Mouse (Mus musculus) kidney, adult 8-10 months (tissue): Measurements from ENCODE around the gene C330021F23Rik.
"Not testable (repeated sequence)": the region's sequence is repeated elsewhere in the genome, so short reads cannot be mapped to it uniquely, and the experiment has no call there.

Experiments used
- DNase-seq, 2 experiments: peaks; one replicate each; pipeline ENCODE4 v3.0.0; 2022

Gene C330021F23Rik

GRCm38 (mm10) chr8:3567641-3568371 is at the start of gene C330021F23Rik:
TSS of gene C330021F23Rik (plus strand) at chr8:3567990.
- peak; percentile 61 to 69 for DNase-seq

- no peak for DNase-seq
Observed at GRCm38 (mm10) chr8:3522007-3522697, 45.6 kb upstream of the C330021F23Rik start.

GRCm38 (mm10) chr8:3530816-3531215 is 37.0 kb upstream of the C330021F23Rik start:
- DNase-seq = no peak

- DNase-seq = no peak
Observed at GRCm38 (mm10) chr8:3531936-3532335, 35.9 kb upstream of the C330021F23Rik start.

DNA sequence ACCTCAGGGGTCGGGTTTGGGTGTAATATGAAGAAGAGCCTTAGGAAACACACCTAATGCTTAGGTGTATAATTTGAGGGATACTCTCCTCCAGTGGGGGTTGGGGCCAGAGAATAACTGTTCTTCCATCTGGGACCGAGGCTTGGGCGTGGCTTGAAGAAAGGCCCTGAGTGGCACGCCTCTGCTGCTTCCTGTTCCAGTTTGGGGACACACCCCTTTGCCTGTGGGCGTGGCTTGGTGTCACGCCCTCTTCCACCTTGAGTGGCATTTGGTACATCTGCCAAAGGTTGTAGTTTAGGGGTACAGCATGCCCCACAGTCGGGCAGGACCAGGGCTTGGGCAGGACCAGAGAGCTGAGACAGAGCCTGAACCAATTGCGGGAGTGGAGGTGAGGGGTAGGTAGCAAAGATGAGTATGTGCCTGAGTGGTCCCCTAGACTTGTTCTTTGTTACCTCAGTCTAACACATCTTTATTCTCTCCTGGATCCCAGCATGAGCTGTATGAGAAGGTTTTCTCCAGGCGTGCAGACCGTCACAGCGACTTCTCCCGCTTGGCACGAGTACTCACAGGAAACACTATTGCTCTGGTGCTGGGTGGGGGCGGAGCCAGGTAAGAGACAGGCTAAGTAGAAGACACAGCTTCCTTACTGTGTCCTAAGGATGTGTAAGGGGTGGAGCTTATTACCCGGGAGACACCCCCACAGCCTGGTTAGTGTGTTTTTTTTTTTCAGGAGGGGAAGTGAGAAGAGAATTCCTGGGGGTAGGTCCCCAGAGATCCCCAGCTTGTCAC is 31.5 kb upstream of the C330021F23Rik start:
- DNase-seq = no peak

DNA sequence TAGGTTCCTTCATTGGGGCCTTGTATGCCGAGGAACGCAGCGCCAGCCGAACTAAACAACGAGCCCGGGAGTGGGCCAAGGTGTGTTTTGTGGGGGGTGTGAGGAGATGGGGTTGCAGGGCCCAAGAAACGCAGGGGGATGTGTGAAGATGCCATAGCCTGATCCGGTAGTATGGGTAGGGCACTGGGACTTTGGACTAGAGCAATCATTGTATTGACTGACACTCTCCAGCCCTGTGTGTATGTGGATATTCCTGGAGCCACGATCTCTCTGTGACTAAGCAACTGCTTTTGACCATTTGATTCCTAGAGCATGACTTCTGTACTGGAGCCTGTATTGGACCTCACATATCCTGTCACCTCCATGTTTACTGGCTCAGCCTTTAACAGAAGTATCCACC is 30.9 kb upstream of the C330021F23Rik start:
- no peak for DNase-seq

DNA sequence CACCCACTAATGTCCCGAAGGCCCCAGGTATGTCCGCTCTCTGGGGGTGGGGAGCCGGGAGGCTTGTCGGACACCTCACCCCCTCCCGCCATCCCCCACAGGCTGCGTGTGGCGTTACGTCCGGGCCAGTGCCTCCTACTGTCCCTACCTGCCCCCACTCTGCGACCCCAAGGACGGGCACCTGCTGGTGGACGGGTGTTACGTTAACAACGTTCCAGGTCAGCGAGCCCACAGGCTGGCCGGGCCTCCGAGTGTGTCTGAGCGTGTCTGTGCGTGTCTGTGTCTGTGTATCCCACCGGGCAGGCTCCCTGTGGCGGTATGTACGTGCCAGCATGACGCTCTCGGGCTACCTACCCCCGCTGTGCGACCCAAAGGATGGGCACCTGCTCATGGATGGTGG is 30.1 kb upstream of the C330021F23Rik start:
- DNase-seq = no peak

DNA sequence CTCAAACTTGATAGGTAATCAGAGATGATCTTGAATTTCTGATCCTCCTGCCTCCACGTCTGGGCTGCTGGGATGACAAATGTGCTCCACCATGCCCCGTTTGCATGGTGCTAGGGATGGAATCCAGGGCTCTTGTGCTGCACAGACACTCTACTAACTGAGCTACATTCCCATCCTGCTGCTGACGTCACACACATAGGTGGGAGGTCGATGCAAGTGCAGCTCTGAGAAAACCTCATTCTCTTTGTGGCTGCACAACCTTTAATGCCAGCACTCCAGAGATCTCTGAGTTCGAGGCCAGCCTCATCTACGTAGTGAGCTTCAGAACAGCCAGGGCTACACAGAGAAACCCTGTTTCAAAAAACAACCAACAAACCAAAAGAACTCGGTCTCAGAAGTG is 28.6 kb upstream of the C330021F23Rik start:
- DNase-seq = no peak

GRCm38 (mm10) chr8:3540076-3540475 is 27.7 kb upstream of the C330021F23Rik start:
- DNase-seq = no peak

GRCm38 (mm10) chr8:3546511-3546910 is 21.3 kb upstream of the C330021F23Rik start:
- no peak for DNase-seq

DNA sequence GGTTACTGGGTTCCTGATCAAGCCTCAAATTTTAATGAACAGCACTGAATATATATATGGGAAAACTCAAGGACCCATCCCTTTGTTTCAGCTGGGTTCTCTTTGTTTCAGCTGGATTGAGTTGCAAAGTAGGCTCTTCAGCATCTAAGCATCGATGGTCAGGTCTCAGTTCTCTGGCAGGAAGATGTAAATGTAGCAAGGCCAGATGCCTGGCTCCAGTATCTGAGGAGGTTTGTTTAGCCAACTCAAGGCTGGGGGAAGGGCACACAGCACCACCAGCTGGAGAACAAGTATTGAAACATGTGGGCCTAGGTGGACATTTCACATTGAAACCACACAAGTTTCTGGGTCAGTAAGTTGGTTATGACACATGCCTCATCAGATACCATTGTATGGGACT is 15.6 kb upstream of the C330021F23Rik start:
- no peak for DNase-seq

DNA sequence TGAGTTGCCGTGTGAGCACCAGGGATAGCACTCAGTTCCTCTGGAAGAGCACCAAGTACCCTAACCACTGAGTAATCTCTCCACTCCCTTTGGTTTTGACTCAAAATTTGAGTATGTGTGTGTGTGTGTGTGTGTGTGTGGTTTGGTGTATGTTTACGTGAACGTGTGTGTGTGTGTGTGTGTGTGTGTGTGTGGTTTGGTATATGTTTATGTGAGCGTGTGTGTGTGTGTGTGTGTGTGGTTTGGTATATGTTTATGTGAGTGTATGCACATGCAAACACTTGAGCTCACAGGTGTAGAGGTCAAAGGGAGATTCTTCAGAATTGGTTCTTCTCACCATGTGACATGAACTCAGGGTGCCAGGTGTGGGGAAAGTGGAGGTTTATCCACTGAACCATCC is 11.7 kb upstream of the C330021F23Rik start:
- no peak for DNase-seq

GRCm38 (mm10) chr8:3568378-3568777 is 588 bp downstream of the C330021F23Rik start:
- no peak for DNase-seq

GRCm38 (mm10) chr8:3569784-3570183 is 2.0 kb downstream of the C330021F23Rik start:
- DNase-seq = no peak

DNA sequence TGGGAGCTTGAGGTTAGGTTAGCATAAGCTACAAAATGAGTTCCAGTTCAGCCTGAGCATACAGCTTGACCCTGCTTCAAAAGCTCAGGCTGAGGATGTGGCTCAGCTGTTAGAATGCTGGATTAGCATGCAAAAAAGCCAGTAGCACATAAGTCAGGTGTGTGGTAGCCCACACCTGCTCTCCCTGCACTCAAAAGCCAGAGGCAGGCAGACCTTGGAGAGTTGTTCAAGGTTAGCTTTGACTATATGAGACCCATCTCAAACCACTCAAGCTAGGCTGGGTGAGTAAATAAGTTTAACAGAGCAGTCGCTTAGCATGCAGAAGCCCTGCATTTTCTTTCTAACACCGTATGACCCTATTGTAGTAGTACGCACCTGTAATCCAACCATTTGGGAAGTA is 6.8 kb downstream of the C330021F23Rik start:
- no peak for DNase-seq

DNA sequence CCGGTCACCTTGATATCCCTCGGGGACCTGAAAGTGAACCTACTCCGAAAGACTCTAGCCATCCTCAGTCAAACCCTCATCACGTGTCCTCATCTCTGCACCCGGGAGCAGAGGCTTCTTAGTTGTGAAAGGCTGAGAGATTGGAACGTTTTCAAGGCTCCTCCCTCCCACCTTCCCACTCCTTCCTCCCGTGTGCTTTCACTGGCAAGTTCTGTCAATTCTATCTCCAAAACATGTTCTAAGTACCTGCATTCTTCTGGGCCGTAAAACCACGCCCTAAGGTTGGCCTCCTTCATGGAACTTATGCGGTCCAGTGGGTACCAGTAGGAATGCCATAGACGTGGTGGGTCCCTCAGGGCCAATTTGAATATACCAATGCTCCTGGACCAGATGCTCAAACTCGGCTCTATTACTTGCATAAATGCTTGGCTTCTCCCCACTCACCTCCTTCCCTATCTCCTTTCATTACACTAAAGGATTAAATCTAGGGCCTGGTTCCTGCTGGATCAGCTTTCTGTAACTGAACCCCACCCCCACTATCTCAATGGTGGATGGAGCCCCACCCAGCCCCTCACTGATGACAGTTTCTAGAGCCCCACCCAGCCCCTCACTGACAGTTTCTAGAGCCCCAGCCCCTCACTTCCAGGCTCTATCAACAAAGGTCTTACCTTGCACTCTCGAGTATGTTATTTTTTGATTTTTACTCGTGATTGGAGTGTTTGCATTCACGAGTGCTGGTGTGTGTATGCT is 8.6 kb downstream of the C330021F23Rik start:
- no peak for DNase-seq

DNA sequence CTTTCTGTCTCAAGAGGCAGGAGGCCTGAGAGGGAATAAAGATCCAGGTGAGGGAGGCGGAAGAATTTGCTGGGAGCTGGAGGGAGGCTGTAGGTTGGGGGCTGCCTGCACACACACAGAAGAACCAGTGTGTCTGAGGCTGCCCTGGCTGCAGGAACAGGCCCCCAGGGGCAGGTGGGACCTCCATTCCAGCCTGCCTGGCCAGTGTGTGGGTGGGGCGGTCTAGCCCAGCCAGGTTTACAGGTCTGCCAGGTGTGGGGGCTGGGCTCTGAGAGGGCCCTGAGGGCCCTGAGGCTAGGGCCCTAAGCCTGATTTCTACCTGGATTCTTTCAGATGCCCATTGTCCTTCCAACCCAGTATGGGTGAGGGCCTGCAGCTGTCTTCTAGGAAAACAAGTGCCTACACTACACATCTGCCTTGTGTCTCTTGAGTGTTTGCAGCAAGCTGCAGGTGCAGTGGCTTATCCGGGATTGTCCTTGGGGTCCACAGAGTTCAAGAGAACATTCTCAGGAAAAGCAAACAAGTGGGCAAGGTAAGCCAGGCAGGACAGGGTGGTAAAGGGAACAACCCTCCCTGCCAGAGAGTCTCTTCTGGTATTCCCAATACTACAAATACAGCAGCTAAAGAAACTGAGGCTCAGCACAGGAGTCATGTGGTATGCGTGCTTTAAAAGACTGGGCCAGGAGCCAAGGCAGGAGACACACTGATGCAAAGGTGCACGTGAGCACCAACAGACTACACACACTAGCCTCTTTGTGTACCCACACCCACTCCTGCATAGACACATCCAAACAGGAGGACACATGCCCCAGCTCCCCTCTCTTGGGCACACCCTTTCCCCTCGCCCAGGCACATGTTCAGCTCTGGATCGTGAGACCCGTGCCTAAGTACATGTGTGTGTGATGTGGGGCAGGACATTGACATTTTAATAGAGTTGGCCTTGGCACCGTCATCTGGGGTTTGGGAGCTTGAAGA is 11.9 kb downstream of the C330021F23Rik start:
- DNase-seq = no peak

- not testable (repeated sequence) for DNase-seq
Observed at GRCm38 (mm10) chr8:3581961-3582360, 14.2 kb downstream of the C330021F23Rik start.

DNA sequence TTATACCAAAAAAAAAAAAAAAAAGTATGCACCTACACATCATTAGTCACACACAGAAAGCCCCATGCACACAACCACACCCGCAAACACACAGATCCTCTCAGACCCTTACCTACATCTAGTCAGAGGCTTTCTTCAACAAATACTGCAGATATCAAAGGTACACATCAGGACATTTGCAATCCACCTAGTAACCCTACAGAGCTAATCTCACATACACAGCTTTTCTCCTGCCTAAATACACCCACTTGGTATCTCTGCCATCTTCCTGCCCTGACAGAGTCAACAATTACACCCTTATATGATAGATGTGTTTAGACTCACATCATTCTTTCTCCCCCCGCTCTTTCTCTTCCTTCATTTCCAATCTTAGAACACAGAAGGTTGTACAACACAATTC is 18.7 kb downstream of the C330021F23Rik start:
- no peak for DNase-seq

DNA sequence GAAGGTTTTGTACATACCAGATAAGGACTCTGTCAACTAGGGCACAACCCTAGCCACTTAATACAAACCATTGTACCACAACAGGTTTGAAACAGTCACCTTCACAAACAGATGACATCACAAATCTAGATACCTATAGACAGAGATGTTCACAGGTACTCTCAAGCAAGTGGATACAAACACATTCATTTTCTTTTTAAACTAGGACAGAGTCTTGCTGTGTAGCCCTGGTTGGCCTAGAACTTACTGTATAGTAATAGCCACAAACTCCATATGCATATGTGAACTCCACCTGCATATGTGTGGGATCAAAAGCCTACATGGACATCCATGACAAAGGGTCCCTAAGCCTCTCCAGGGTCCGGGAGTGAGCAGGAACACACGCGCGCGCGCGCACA is 19.2 kb downstream of the C330021F23Rik start, which contains the start of gene Camsap3:
Gene Camsap3, plus strand, starts transcription at position 301 of the 398 bp plus-strand sequence.
- DNase-seq = no peak
